Mouse (Mus musculus): ENCODE data around the gene BC030499. TPM values are rescaled to one million over a fixed set of nuclear protein-coding genes. Genes with fewer than 3 reads are reported as not detected.

The BC030499 gene
- polyA plus RNA-seq, 1 experiment from 2014 or later = 0.47 TPM

DNA sequence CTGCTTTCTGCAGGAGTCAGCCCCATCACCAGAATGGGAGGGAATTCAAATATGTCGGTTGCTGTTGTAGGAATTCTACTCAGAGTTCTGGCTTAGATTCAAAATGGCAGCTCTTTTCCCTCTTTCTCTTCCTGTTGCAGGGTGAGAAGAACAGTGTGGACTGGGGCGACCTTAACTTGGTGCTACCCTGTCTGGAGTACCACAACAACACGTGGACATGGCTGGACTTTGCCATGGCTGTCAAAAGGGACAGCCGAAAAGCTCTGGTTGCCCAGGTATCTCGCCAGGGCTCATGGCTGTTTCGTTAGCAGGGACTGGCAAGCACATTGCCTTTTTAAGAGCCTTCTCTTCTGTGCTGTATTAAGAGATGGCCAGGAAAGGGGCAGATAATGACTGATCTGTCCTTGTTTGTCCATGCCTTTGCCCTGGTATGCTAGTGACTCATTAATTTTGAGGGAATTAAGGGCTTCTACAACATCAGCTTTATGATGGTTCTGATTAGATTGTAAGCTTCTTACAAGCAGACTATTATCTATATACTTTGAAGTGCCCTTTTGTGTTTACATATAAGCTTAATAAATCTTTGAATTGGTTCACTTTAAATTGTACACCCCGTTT lies 1.4 kb upstream of the BC030499 start:
- Histone ChIP-seq H3K9me3 (ENCODE audit: control insufficient read depth, low read length) (no peaks in the 10 kb centered on the region), H3K9ac (ENCODE audit: low read depth, low read length) (no peak overlapping the region), H3K4me3 (ENCODE audit: low read length) (no peak overlapping the region), H3K4me2 (replicated peaks; ENCODE audit: low read depth, low read length) (no peak overlapping the region), H3K4me1 (ENCODE audit: control insufficient read depth, insufficient read depth, low read length) (no peaks in the 10 kb centered on the region), H3K27ac (ENCODE audit: low read depth, low read length) (no peak overlapping the region), H3K36me3 (ENCODE audit: control insufficient read depth, insufficient read depth, low read length) (peaks cover 71% of the 10 kb centered on the region), H3K27me3 (ENCODE audit: control insufficient read depth, insufficient read depth, low read length) (no peaks in the 10 kb centered on the region)
- 92% methylated on average over 7 of the region's 7 CpGs for WGBS
- ATAC-seq (ENCODE audit: low FRiP score, low TSS enrichment) = no peak

GRCm38 (mm10) chr11:78294585-78294984 lies 3.9 kb downstream of the BC030499 start:
- no peak overlapping the region for H3K4me3 ChIP-seq (ENCODE audit: low read length)
- H3K9ac ChIP-seq (ENCODE audit: low read depth, low read length) = no peak overlapping the region
- peaks cover 22% of the 10 kb centered on the region for H3K36me3 ChIP-seq (ENCODE audit: control insufficient read depth, insufficient read depth, low read length)
- no peak overlapping the region for H3K27ac ChIP-seq (ENCODE audit: low read depth, low read length)
- H3K27me3 ChIP-seq (ENCODE audit: control insufficient read depth, insufficient read depth, low read length) = no peaks in the 10 kb centered on the region
- H3K4me1 ChIP-seq (ENCODE audit: control insufficient read depth, insufficient read depth, low read length) = no peaks in the 10 kb centered on the region
- no peak overlapping the region for H3K4me2 ChIP-seq (replicated peaks; ENCODE audit: low read depth, low read length)
- WGBS = 93% methylated on average over 6 of the region's 6 CpGs
- no peak for ATAC-seq (ENCODE audit: low FRiP score, low TSS enrichment)
- H3K9me3 ChIP-seq (ENCODE audit: control insufficient read depth, low read length) = no peaks in the 10 kb centered on the region

DNA sequence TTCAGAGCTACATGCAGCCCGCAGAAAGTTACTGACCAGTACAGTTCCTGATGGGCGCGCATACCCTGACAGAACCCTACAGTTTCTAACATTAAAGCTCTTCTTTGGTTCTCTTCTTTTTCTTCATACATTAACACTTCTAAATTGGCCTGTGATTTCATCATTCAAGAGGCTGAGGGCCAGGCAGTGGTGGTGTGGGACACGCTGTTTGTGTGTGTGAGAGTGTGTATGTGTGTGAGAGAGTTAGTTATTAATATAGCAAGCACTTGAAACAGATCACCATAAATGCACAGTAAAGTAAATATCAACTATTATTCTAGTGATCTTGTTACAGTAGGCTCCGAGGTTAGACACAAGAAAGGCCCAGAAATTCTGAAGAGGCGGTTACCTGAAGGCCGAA lies 10.3 kb downstream of the BC030499 start:
- peak overlapping the region; percentile 56 for H3K4me2 ChIP-seq (replicated peaks; ENCODE audit: low read depth, low read length)
- H3K27me3 ChIP-seq (ENCODE audit: control insufficient read depth, insufficient read depth, low read length) = no peaks in the 10 kb centered on the region
- peak overlapping the region; percentile 86 for H3K4me3 ChIP-seq (ENCODE audit: low read length)
- WGBS = 58% methylated on average over 7 of the region's 7 CpGs
- H3K27ac ChIP-seq (ENCODE audit: low read depth, low read length) = no peak overlapping the region
- H3K9ac ChIP-seq (ENCODE audit: low read depth, low read length) = peak overlapping the region; percentile 71; the same call in 1 of the 2 replicates
- no peaks in the 10 kb centered on the region for H3K9me3 ChIP-seq (ENCODE audit: control insufficient read depth, low read length)
- ATAC-seq (ENCODE audit: low FRiP score, low TSS enrichment) = peak; percentile 24
- peaks cover 26% of the 10 kb centered on the region for H3K36me3 ChIP-seq (ENCODE audit: control insufficient read depth, insufficient read depth, low read length)
- peaks cover 4% of the 10 kb centered on the region; the same call in 1 of the 2 replicates for H3K4me1 ChIP-seq (ENCODE audit: control insufficient read depth, insufficient read depth, low read length)

GRCm38 (mm10) chr11:78301357-78302084 lies 10.9 kb downstream of the BC030499 start, which contains the start of gene Spag5:
Spag5 (plus strand) TSS chr11:78301529.
- H3K27ac ChIP-seq (ENCODE audit: low read depth, low read length) = peak within 1 kb of the TSS; percentile 69; the same call in 1 of the 2 replicates
- peak within 1 kb of the TSS; percentile 71 for H3K9ac ChIP-seq (ENCODE audit: low read depth, low read length)
- H3K4me2 ChIP-seq (replicated peaks; ENCODE audit: low read depth, low read length) = peak within 1 kb of the TSS; percentile 56
- peaks cover 32% of the 10 kb centered on the region for H3K36me3 ChIP-seq (ENCODE audit: control insufficient read depth, insufficient read depth, low read length)
- ATAC-seq (ENCODE audit: low FRiP score, low TSS enrichment) = peak; percentile 99
- H3K4me3 ChIP-seq (ENCODE audit: low read length) = peak within 1 kb of the TSS; percentile 86
- H3K4me1 ChIP-seq (ENCODE audit: control insufficient read depth, insufficient read depth, low read length) = peaks cover 4% of the 10 kb centered on the region; the same call in 1 of the 2 replicates
- under 1% methylated on average over 49 of the region's 49 CpGs for WGBS
- H3K27me3 ChIP-seq (ENCODE audit: control insufficient read depth, insufficient read depth, low read length) = no peaks in the 10 kb centered on the region
- no peaks in the 10 kb centered on the region for H3K9me3 ChIP-seq (ENCODE audit: control insufficient read depth, low read length)

DNA sequence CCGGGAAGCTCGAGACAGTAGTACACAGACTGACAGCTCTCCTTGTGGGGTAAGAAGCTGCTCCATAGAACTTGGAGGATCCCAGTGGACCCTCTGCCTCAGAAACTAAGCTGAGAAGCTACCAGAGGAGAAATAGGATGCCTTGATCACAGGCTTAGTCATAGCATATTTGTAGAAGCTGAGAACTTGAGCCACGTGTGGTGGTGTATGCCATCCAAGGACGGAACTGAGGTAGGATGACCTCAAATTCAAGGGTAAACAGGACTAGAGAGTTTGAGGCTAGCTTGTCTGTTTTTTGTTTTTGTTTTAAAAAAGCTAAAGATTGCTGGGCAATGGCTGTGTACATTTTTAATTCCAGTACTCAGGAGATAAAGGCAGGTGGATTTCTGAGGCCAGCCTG lies 14.6 kb downstream of the BC030499 start:
- H3K36me3 ChIP-seq (ENCODE audit: control insufficient read depth, insufficient read depth, low read length) = peaks cover 59% of the 10 kb centered on the region

DNA sequence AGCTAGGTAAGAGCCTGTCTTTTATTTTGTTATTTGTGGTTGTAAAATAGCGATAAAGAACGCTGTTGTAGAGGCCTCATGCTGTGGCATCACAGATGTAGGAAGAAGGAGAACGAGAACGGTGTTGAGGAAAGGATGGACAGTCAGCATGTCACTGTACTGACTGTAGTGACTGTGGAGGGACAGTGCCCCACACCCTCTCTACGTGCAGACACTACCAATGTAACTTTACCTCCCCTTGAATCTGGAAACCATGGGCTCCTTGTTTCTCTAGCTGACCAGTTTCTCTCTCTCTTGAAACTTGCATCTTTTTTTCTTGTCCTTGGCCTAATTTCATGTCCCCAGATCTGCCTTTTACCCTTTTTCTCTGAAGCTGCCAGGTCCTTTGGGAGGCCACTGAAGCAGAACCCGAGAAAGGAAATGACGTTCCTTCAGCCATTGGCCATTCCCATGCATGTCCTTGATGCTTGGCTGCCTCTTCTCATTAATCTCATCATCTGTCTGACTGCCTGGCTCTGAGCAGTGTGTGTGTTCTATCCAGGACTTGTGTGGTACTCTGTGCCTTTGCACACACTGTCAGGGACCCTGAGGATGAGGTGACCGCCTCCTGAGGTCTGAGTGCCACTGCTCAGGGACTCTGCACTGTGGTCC lies 20.3 kb downstream of the BC030499 start:
- H3K4me2 ChIP-seq (replicated peaks; ENCODE audit: low read depth, low read length) = no peak overlapping the region
- no peak overlapping the region for H3K9ac ChIP-seq (ENCODE audit: low read depth, low read length)
- H3K4me1 ChIP-seq (ENCODE audit: control insufficient read depth, insufficient read depth, low read length) = no peaks in the 10 kb centered on the region
- no peaks in the 10 kb centered on the region for H3K9me3 ChIP-seq (ENCODE audit: control insufficient read depth, low read length)
- 76% methylated on average over 8 of the region's 8 CpGs for WGBS
- no peak overlapping the region for H3K27ac ChIP-seq (ENCODE audit: low read depth, low read length)
- no peaks in the 10 kb centered on the region for H3K27me3 ChIP-seq (ENCODE audit: control insufficient read depth, insufficient read depth, low read length)
- no peak overlapping the region for H3K4me3 ChIP-seq (ENCODE audit: low read length)
- no peak for ATAC-seq (ENCODE audit: low FRiP score, low TSS enrichment)
- H3K36me3 ChIP-seq (ENCODE audit: control insufficient read depth, insufficient read depth, low read length) = peaks cover 79% of the 10 kb centered on the region

More for the DNA sequence above, 14.6 kb downstream of the BC030499 start:
- no peak overlapping the region for H3K4me2 ChIP-seq (replicated peaks; ENCODE audit: low read depth, low read length)
- H3K4me3 ChIP-seq (ENCODE audit: low read length) = no peak overlapping the region
- H3K27me3 ChIP-seq (ENCODE audit: control insufficient read depth, insufficient read depth, low read length) = no peaks in the 10 kb centered on the region
- no peak for ATAC-seq (ENCODE audit: low FRiP score, low TSS enrichment)
- H3K4me1 ChIP-seq (ENCODE audit: control insufficient read depth, insufficient read depth, low read length) = peaks cover 4% of the 10 kb centered on the region; the same call in 1 of the 2 replicates
- no peak overlapping the region for H3K27ac ChIP-seq (ENCODE audit: low read depth, low read length)
- H3K9me3 ChIP-seq (ENCODE audit: control insufficient read depth, low read length) = no peaks in the 10 kb centered on the region
- H3K9ac ChIP-seq (ENCODE audit: low read depth, low read length) = no peak overlapping the region
- WGBS = 88% methylated on average over 4 of the region's 4 CpGs

- H3K36me3 ChIP-seq (ENCODE audit: control insufficient read depth, insufficient read depth, low read length) = peaks cover 85% of the 10 kb centered on the region
- no peak overlapping the region for H3K27ac ChIP-seq (ENCODE audit: low read depth, low read length)
- H3K4me2 ChIP-seq (replicated peaks; ENCODE audit: low read depth, low read length) = no peak overlapping the region
- H3K9ac ChIP-seq (ENCODE audit: low read depth, low read length) = no peak overlapping the region
- no peaks in the 10 kb centered on the region for H3K27me3 ChIP-seq (ENCODE audit: control insufficient read depth, insufficient read depth, low read length)
- no peaks in the 10 kb centered on the region for H3K9me3 ChIP-seq (ENCODE audit: control insufficient read depth, low read length)
- ATAC-seq (ENCODE audit: low FRiP score, low TSS enrichment) = no peak
- WGBS = 98% methylated on average over 2 of the region's 2 CpGs
- H3K4me1 ChIP-seq (ENCODE audit: control insufficient read depth, insufficient read depth, low read length) = no peaks in the 10 kb centered on the region
- H3K4me3 ChIP-seq (ENCODE audit: low read length) = no peak overlapping the region
Measured at GRCm38 (mm10) chr11:78313662-78314061, 23.0 kb downstream of the BC030499 start.

DNA sequence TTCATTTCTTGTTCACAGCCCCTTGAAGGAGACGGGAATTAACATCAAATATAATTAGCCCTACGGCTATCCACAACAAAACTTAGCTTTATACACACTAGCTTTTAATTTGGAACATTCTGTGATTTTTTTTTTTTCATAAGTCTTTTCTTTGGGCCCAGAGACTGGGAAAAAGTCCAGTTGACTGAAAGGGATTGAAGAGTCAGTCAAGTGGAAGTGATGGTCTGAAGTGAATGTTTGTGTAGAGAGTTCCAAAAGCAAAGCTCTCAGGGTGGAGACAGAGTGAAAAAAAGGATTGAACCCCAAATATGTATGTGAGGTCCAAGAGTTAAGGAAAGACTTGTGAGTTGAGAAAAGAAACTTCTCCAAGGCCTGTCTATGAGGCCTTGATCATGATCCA lies 27.8 kb downstream of the BC030499 start:
- Histone ChIP-seq H3K4me1 (ENCODE audit: control insufficient read depth, insufficient read depth, low read length) (0 out of 2 replicates have a peak, but pooled peaks cover 4% of the 10 kb centered on the region), H3K27me3 (ENCODE audit: control insufficient read depth, insufficient read depth, low read length) (no peaks in the 10 kb centered on the region), H3K4me3 (ENCODE audit: low read length) (no peak overlapping the region), H3K27ac (ENCODE audit: low read depth, low read length) (no peak overlapping the region), H3K9ac (ENCODE audit: low read depth, low read length) (no peak overlapping the region), H3K9me3 (ENCODE audit: control insufficient read depth, low read length) (no peaks in the 10 kb centered on the region), H3K4me2 (replicated peaks; ENCODE audit: low read depth, low read length) (no peak overlapping the region), H3K36me3 (ENCODE audit: control insufficient read depth, insufficient read depth, low read length) (peaks cover 82% of the 10 kb centered on the region)
- WGBS = 91% methylated on average over 2 of the region's 2 CpGs
- ATAC-seq (ENCODE audit: low FRiP score, low TSS enrichment) = no peak
